Mouse (Mus musculus) lung, embryonic 14.5 days (tissue): Measurements from ENCODE around the gene Vangl2. TPM values are rescaled to one million over a fixed set of nuclear protein-coding genes. Genes with fewer than 3 reads are reported as not detected.

Experiments
- ATAC-seq: fragments of 200-750 bp; cut with Nextera tagmentation; 2 replicates; pipeline ENCODE4 v1.8.0; 2017; ENCODE audit warnings: mild to moderate bottlenecking, moderate TSS enrichment, moderate library complexity; ENCODE audit not compliant: insufficient read depth
- DNase-seq: peaks from one replicate; pipeline ENCODE4 v3.0.0-alpha.2; 2015
- H3K27ac ChIP-seq: fragments of 300-500 bp; sonication (generic); 2 replicates; pipeline ENCODE4 v1.5.1; 2014; ENCODE audit warnings: low read depth, mild to moderate bottlenecking, moderate library complexity
- H3K27me3 ChIP-seq: fragments of 300-500 bp; sonication (generic); 2 replicates; pipeline ENCODE4 v1.6.1; 2014; ENCODE audit warnings: low read length, control low read depth; ENCODE audit not compliant: insufficient read depth
- H3K36me3 ChIP-seq: fragments of 300-500 bp; sonication (generic); 2 replicates; pipeline ENCODE4 v1.6.1; 2014; ENCODE audit warnings: control low read depth; ENCODE audit not compliant: insufficient read depth
- H3K4me1 ChIP-seq: fragments of 300-500 bp; sonication (generic); 2 replicates; pipeline ENCODE4 v1.6.1; 2014; ENCODE audit warnings: antibody characterized with exemption, control low read depth; ENCODE audit not compliant: insufficient read depth
- H3K4me2 ChIP-seq: fragments of 300-500 bp; sonication (generic); 2 replicates; pipeline ENCODE4 v1.6.1; 2014; ENCODE audit warnings: mild to moderate bottlenecking
- H3K4me3 ChIP-seq: fragments of 300-500 bp; sonication (generic); 2 replicates; pipeline ENCODE4 v1.5.1; 2014; ENCODE audit warnings: low read depth, low read length
- H3K9ac ChIP-seq: fragments of 300-500 bp; sonication (generic); 2 replicates; pipeline ENCODE4 v1.6.1; 2014
- H3K9me3 ChIP-seq: fragments of 300-500 bp; sonication (generic); 2 replicates; pipeline ENCODE4 v1.6.1; 2016; ENCODE audit warnings: low read depth, low read length, control low read depth
- CTCF ChIP-seq: IDR thresholded peaks from 2 replicates; pipeline ENCODE4 v1.5.1; 2016; ENCODE audit warnings: antibody characterized with exemption, low read depth
- WGBS: fragments of 180-500 bp; shearing (Covaris S2); extraction: QIAGEN DNeasy Blood & Tissue Kit; methylation state at CpG from one replicate; pipeline ENCODE4 v1.1.7; 2014; 5-methylcytosine and 5-hydroxymethylcytosine counted together
- polyA plus RNA-seq: library from polyadenylated mRNA; unstranded; fragments of >200 nt; fragmentation: Nextera tagmentation; extraction: Ambion mirVana; gene quantifications from 2 replicates; pipeline ENCODE4 v1.2.1, GENCODE M21; 2014

Gene Vangl2
- polyA plus RNA-seq, 1 experiment from 2014 or later: 17.1 TPM

DNA sequence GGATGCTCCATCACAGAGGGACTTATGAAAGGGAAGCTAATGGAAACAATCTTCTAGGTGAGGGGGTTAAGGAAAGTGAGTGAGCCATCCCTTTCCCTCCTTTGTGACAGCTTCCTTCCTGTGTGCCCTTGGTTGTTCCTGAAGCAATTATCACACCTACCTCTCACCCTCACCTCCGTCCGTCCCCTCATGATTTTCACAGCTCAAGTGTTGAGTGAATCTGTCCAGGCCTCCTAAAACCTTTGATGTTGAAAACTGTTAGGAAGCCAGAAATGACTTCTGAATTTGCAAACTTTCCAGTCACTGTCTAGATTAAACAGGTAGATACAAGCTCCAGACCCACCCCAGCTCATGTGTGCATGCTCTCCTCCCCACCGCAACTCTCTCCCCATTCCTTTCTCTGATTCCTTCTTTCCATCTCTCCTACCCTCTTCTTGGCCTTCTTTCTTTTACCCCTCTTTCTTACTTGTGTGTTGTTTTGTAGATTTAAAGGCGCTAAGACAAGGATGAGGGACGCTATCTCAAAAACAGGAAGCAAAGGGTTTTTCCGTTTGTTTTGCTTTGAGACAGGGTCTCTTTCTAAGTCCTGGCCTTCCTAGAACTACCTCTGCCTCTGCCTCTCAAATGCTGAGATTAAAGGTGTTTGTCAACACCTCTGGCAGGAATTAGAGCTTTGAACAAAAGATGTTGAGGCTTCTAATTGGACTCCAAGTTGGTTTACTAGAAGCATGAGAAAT is 62.0 kb downstream of the Vangl2 start:
- WGBS: 63% methylated on average over 6 of the region's 6 CpGs
- H3K4me2 ChIP-seq: no peak overlapping the region

DNA sequence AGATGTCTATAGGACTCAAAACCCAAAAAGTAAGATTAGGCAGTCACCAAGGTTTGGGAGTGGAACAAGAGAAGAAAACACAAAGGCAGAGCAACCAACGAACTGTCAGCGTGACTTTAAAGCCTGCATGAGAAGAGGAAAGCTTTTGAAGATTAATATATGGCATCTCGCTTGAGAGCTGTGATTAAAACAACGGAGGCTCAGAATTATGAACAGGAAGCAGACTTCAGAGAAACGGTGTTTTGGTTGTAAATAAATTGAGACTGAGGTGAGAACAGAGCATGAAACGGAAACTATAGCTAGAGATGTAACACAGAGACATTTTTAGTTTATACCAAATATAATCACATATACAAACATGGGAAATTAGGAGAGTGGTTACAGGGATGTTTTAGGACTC is 64.6 kb downstream of the Vangl2 start:
- no peaks in the 10 kb centered on the region for H3K9me3 ChIP-seq
- no peaks in the 10 kb centered on the region for H3K36me3 ChIP-seq
- 53% methylated on average over 6 of the region's 6 CpGs for WGBS
- H3K4me1 ChIP-seq: no peaks in the 10 kb centered on the region
- TF ChIP-seq CTCF: no peak
- no peaks in the 10 kb centered on the region for H3K27me3 ChIP-seq
- H3K27ac ChIP-seq: no peak overlapping the region
- H3K4me3 ChIP-seq: no peak overlapping the region
- H3K9ac ChIP-seq: no peak overlapping the region
- no peak overlapping the region for H3K4me2 ChIP-seq
- ATAC-seq (no peak), DNase-seq (no peak)

More for the DNA sequence above, 62.0 kb downstream of the Vangl2 start:
- no peak overlapping the region for H3K27ac ChIP-seq
- no peak overlapping the region for H3K4me3 ChIP-seq
- H3K4me1 ChIP-seq: no peaks in the 10 kb centered on the region
- no peaks in the 10 kb centered on the region for H3K36me3 ChIP-seq
- ATAC-seq (no peak), DNase-seq (no peak)
- no peak overlapping the region for H3K9ac ChIP-seq
- TF ChIP-seq CTCF: no peak
- no peaks in the 10 kb centered on the region for H3K9me3 ChIP-seq
- H3K27me3 ChIP-seq: no peaks in the 10 kb centered on the region

DNA sequence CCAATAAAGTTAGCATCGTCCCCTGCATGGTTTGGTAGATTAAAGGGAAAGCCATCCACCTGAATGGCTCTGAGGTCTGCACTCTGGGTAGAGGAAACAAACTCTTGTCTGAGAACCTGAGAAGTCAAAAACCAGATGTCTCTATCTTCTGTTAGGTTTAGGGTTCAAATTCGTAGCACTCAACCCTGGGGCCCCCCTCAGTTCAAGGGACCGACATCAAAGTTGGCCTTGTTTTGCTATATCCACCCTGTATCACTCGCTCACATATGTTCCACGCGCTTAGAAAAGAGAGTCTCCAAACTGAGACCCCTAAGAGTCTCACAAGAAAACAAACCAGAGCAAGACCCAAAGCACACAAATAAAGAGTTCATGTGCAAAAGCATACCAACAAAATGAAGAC is 66.5 kb downstream of the Vangl2 start:
- Histone ChIP-seq H3K27me3 (no peaks in the 10 kb centered on the region), H3K36me3 (no peaks in the 10 kb centered on the region), H3K9me3 (no peaks in the 10 kb centered on the region), H3K4me1 (no peaks in the 10 kb centered on the region), H3K27ac (no peak overlapping the region), H3K9ac (no peak overlapping the region), H3K4me2 (no peak overlapping the region), H3K4me3 (no peak overlapping the region)
- no peak for TF ChIP-seq CTCF
- DNase-seq (no peak), ATAC-seq (no peak)
- WGBS: 64% methylated on average over 6 of the region's 6 CpGs

DNA sequence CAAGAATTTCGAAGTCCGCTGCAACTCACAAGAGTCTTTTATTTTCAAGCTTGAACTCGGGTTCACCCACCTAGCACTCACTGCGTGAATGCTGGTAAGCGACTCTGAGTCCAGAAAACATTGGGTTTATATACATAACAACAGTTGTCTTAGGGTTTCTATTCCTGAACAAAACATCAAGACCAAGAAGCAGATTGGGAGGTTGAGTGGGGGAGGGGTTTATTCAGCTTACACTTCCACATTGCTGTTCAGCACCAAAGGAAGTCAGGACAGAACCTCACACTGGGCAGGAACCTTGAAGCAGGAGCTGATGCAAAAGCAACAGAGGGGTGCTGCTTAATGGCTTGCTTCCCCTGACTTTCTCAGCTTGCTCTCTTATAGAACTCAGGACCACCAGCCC is 67.5 kb downstream of the Vangl2 start:
- DNase-seq (no peak), ATAC-seq (no peak)
- TF ChIP-seq CTCF: no peak
- Histone ChIP-seq H3K9me3 (no peaks in the 10 kb centered on the region), H3K27ac (no peak overlapping the region), H3K4me1 (no peaks in the 10 kb centered on the region), H3K36me3 (no peaks in the 10 kb centered on the region), H3K4me2 (no peak overlapping the region), H3K4me3 (no peak overlapping the region), H3K27me3 (no peaks in the 10 kb centered on the region), H3K9ac (no peak overlapping the region)
- 88% methylated on average over 5 of the region's 5 CpGs for WGBS

DNA sequence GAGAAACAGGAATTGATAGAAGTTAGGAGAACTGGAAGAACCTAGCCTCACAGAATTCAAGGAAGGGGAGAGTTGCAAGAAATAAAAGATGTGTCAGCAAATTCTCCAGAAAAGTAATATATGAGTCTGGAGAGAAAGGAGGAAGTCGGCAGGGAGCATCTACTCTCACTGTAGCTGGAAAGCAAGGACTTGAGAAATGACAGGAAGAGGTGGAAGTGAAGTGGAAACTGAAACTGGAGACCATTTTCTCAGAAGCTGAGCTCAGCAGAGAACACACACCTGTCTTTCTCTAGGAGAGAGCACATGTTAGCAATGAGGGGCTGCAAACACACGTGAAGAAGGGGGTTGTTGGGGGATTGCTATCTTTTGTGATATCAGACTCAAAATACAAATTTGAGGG is 70.8 kb downstream of the Vangl2 start:
- Histone ChIP-seq H3K4me3 (no peak overlapping the region), H3K9ac (no peak overlapping the region), H3K27me3 (no peaks in the 10 kb centered on the region), H3K4me2 (no peak overlapping the region), H3K4me1 (no peaks in the 10 kb centered on the region), H3K27ac (no peak overlapping the region), H3K36me3 (no peaks in the 10 kb centered on the region), H3K9me3 (no peaks in the 10 kb centered on the region)
- ATAC-seq (no peak), DNase-seq (no peak)
- 50% methylated on average over 2 of the region's 2 CpGs for WGBS
- TF ChIP-seq CTCF: no peak

DNA sequence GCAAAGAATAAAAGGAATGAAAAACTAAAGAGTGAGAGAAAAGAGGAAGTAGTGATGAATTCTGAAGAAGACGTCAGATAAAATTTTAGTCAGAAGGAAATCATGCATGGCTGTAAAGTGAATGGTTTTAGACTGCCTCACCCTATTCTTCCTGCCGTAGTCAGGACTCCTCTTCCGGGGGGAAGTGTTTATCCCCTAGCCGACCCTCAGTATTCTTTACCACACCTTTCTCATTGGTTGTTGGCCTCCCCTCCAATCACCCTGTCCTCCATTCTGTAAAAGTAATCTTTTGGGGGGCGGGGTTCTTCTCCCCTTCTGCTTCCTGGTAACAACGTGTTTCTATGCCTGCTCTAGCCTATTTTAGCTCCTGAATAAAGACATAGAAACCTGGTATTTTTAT is 73.2 kb downstream of the Vangl2 start:
- no peak overlapping the region for H3K4me2 ChIP-seq
- no peak overlapping the region for H3K27ac ChIP-seq
- no peaks in the 10 kb centered on the region for H3K27me3 ChIP-seq
- TF ChIP-seq CTCF: no peak
- ATAC-seq (no peak), DNase-seq (no peak)
- WGBS: 72% methylated on average over 6 of the region's 6 CpGs
- H3K36me3 ChIP-seq: no peaks in the 10 kb centered on the region
- H3K9ac ChIP-seq: no peak overlapping the region
- H3K4me1 ChIP-seq: no peaks in the 10 kb centered on the region
- no peaks in the 10 kb centered on the region for H3K9me3 ChIP-seq
- H3K4me3 ChIP-seq: no peak overlapping the region

Other genes starting within 250 kb of the Vangl2 start
- 1.6 and 2.0 TPM in 2 replicates for gene Cd84, start 188.7 kb downstream of the Vangl2 start, polyA plus RNA-seq
- gene Gm10521, start 132.8 kb downstream of the Vangl2 start, polyA plus RNA-seq: not detected in 2 replicates
- gene Slamf6, start 110.9 kb downstream of the Vangl2 start, polyA plus RNA-seq: 0.18 TPM in 1 of 2 replicates, not detected in the other
- gene Nhlh1, start 29.1 kb upstream of the Vangl2 start, polyA plus RNA-seq: not detected in 2 replicates
- 218 and 226 TPM in 2 replicates for gene Copa, start 54.1 kb upstream of the Vangl2 start, polyA plus RNA-seq
- 131 and 133 TPM in 2 replicates for gene Ncstn, start 54.4 kb upstream of the Vangl2 start, polyA plus RNA-seq
- 110 and 112 TPM in 2 replicates for gene Pex19, start 98.3 kb upstream of the Vangl2 start, polyA plus RNA-seq
- 108 and 111 TPM in 2 replicates for gene Dcaf8, start 119.6 kb upstream of the Vangl2 start, polyA plus RNA-seq
- gene Pea15a, start 178.4 kb upstream of the Vangl2 start, polyA plus RNA-seq: 128 and 140 TPM in 2 replicates
- gene Casq1, start 191.4 kb upstream of the Vangl2 start, polyA plus RNA-seq: 5.0 and 5.9 TPM in 2 replicates
- gene Atp1a4, start 230.0 kb upstream of the Vangl2 start, polyA plus RNA-seq: not detected in 2 replicates
- 38.6 and 47.8 TPM in 2 replicates for gene Igsf8, start 233.2 kb upstream of the Vangl2 start, polyA plus RNA-seq